Mouse (Mus musculus): ENCODE data around the gene Gatm. TPM values are rescaled to one million over a fixed set of nuclear protein-coding genes. Genes with fewer than 3 reads are reported as not detected.

The Gatm gene
- polyA plus RNA-seq, 1 experiment from 2014 or later = 26.1 TPM

GRCm38 (mm10) chr2:122572438-122572837 lies 38.7 kb downstream of the Gatm start:
- H3K27ac ChIP-seq (ENCODE audit: low read depth, low read length) = no peak overlapping the region
- H3K4me3 ChIP-seq (ENCODE audit: low read depth, low read length) = no peak overlapping the region
- no peak overlapping the region for H3K9ac ChIP-seq (ENCODE audit: low read length)
- no peaks in the 10 kb centered on the region for H3K4me1 ChIP-seq (ENCODE audit: control insufficient read depth, insufficient read depth, low read length)
- no peaks in the 10 kb centered on the region for H3K9me3 ChIP-seq (replicated peaks; ENCODE audit: control insufficient read depth, low read length)
- 79% methylated on average over 1 of the region's 1 CpGs for WGBS
- DNase-seq (ENCODE audit: low spot score) (no peak), ATAC-seq (no peak)
- H3K27me3 ChIP-seq (replicated peaks; ENCODE audit: control insufficient read depth, insufficient read depth, low read length) = no peaks in the 10 kb centered on the region
- no peak overlapping the region for H3K4me2 ChIP-seq (ENCODE audit: low read length)
- no peaks in the 10 kb centered on the region for H3K36me3 ChIP-seq (ENCODE audit: control insufficient read depth, insufficient read depth, low read length)

- no peaks in the 10 kb centered on the region for H3K9me3 ChIP-seq (replicated peaks; ENCODE audit: control insufficient read depth, low read length)
- no peaks in the 10 kb centered on the region for H3K4me1 ChIP-seq (ENCODE audit: control insufficient read depth, insufficient read depth, low read length)
- H3K4me3 ChIP-seq (ENCODE audit: low read depth, low read length) = no peak overlapping the region
- no peaks in the 10 kb centered on the region for H3K36me3 ChIP-seq (ENCODE audit: control insufficient read depth, insufficient read depth, low read length)
- H3K27me3 ChIP-seq (replicated peaks; ENCODE audit: control insufficient read depth, insufficient read depth, low read length) = no peaks in the 10 kb centered on the region
- ATAC-seq (no peak), DNase-seq (ENCODE audit: low spot score) (no peak)
- H3K9ac ChIP-seq (ENCODE audit: low read length) = no peak overlapping the region
- no peak overlapping the region for H3K4me2 ChIP-seq (ENCODE audit: low read length)
- H3K27ac ChIP-seq (ENCODE audit: low read depth, low read length) = no peak overlapping the region
- 79% methylated on average over 4 of the region's 4 CpGs for WGBS
These were observed 39.8 kb downstream of the Gatm start for GRCm38 (mm10) chr2:122571326-122571725.

- Histone ChIP-seq H3K4me2 (ENCODE audit: low read length) (no peak overlapping the region), H3K27ac (ENCODE audit: low read depth, low read length) (no peak overlapping the region), H3K4me1 (ENCODE audit: control insufficient read depth, insufficient read depth, low read length) (no peaks in the 10 kb centered on the region), H3K9ac (ENCODE audit: low read length) (no peak overlapping the region), H3K27me3 (replicated peaks; ENCODE audit: control insufficient read depth, insufficient read depth, low read length) (no peaks in the 10 kb centered on the region), H3K9me3 (replicated peaks; ENCODE audit: control insufficient read depth, low read length) (no peaks in the 10 kb centered on the region), H3K36me3 (ENCODE audit: control insufficient read depth, insufficient read depth, low read length) (no peaks in the 10 kb centered on the region), H3K4me3 (ENCODE audit: low read depth, low read length) (no peak overlapping the region)
- ATAC-seq (no peak), DNase-seq (ENCODE audit: low spot score) (no peak)
- WGBS = 84% methylated on average over 4 of the region's 4 CpGs
These were observed 40.7 kb downstream of the Gatm start for GRCm38 (mm10) chr2:122570430-122570829.

GRCm38 (mm10) chr2:122569439-122569838 lies 41.7 kb downstream of the Gatm start:
- no peak overlapping the region for H3K27ac ChIP-seq (ENCODE audit: low read depth, low read length)
- H3K9me3 ChIP-seq (replicated peaks; ENCODE audit: control insufficient read depth, low read length) = no peaks in the 10 kb centered on the region
- H3K36me3 ChIP-seq (ENCODE audit: control insufficient read depth, insufficient read depth, low read length) = no peaks in the 10 kb centered on the region
- H3K9ac ChIP-seq (ENCODE audit: low read length) = no peak overlapping the region
- no peaks in the 10 kb centered on the region for H3K4me1 ChIP-seq (ENCODE audit: control insufficient read depth, insufficient read depth, low read length)
- DNase-seq (ENCODE audit: low spot score) (peak; percentile 59), ATAC-seq (0 out of 2 replicates have a peak, but pooled peaks have one; percentile 57)
- no peaks in the 10 kb centered on the region for H3K27me3 ChIP-seq (replicated peaks; ENCODE audit: control insufficient read depth, insufficient read depth, low read length)
- 12% methylated on average over 3 of the region's 3 CpGs for WGBS
- no peak overlapping the region for H3K4me3 ChIP-seq (ENCODE audit: low read depth, low read length)
- no peak overlapping the region for H3K4me2 ChIP-seq (ENCODE audit: low read length)

- Histone ChIP-seq H3K9me3 (replicated peaks; ENCODE audit: control insufficient read depth, low read length) (no peaks in the 10 kb centered on the region), H3K4me2 (ENCODE audit: low read length) (no peak overlapping the region), H3K4me3 (ENCODE audit: low read depth, low read length) (no peak overlapping the region), H3K27me3 (replicated peaks; ENCODE audit: control insufficient read depth, insufficient read depth, low read length) (no peaks in the 10 kb centered on the region), H3K27ac (ENCODE audit: low read depth, low read length) (no peak overlapping the region), H3K4me1 (ENCODE audit: control insufficient read depth, insufficient read depth, low read length) (no peaks in the 10 kb centered on the region), H3K9ac (ENCODE audit: low read length) (no peak overlapping the region), H3K36me3 (ENCODE audit: control insufficient read depth, insufficient read depth, low read length) (no peaks in the 10 kb centered on the region)
- no peak for ATAC-seq
- no peak for DNase-seq (ENCODE audit: low spot score)
- 100% methylated on average over 1 of the region's 1 CpGs for WGBS
These were observed 48.9 kb downstream of the Gatm start for GRCm38 (mm10) chr2:122562251-122562650.

GRCm38 (mm10) chr2:122561221-122561620 lies 49.9 kb downstream of the Gatm start:
- Histone ChIP-seq H3K9me3 (replicated peaks; ENCODE audit: control insufficient read depth, low read length) (no peaks in the 10 kb centered on the region), H3K36me3 (ENCODE audit: control insufficient read depth, insufficient read depth, low read length) (no peaks in the 10 kb centered on the region), H3K27me3 (replicated peaks; ENCODE audit: control insufficient read depth, insufficient read depth, low read length) (no peaks in the 10 kb centered on the region), H3K27ac (ENCODE audit: low read depth, low read length) (no peak overlapping the region), H3K4me2 (ENCODE audit: low read length) (no peak overlapping the region), H3K4me1 (ENCODE audit: control insufficient read depth, insufficient read depth, low read length) (no peaks in the 10 kb centered on the region), H3K4me3 (ENCODE audit: low read depth, low read length) (no peak overlapping the region), H3K9ac (ENCODE audit: low read length) (no peak overlapping the region)
- WGBS = 95% methylated on average over 5 of the region's 5 CpGs
- ATAC-seq (no peak), DNase-seq (ENCODE audit: low spot score) (no peak)

- peak; percentile 66 for DNase-seq (ENCODE audit: low spot score)
- Histone ChIP-seq H3K4me3 (ENCODE audit: low read depth, low read length) (no peak overlapping the region), H3K9me3 (replicated peaks; ENCODE audit: control insufficient read depth, low read length) (no peaks in the 10 kb centered on the region), H3K27ac (ENCODE audit: low read depth, low read length) (no peak overlapping the region), H3K9ac (ENCODE audit: low read length) (no peak overlapping the region), H3K4me1 (ENCODE audit: control insufficient read depth, insufficient read depth, low read length) (no peaks in the 10 kb centered on the region), H3K27me3 (replicated peaks; ENCODE audit: control insufficient read depth, insufficient read depth, low read length) (no peaks in the 10 kb centered on the region), H3K36me3 (ENCODE audit: control insufficient read depth, insufficient read depth, low read length) (no peaks in the 10 kb centered on the region), H3K4me2 (ENCODE audit: low read length) (no peak overlapping the region)
- ATAC-seq = no peak
- 28% methylated on average over 2 of the region's 2 CpGs for WGBS
These were observed 52.8 kb downstream of the Gatm start for GRCm38 (mm10) chr2:122558317-122558716.

MicroRNAs encoded within 50 kb of the gene (microRNA counts, 519-probe panel; counts per million panel counts)
- microRNA mmu-miR-147 = not detected

Small RNA genes lying within 50 kb of the gene (microRNA-seq; reads per million reads assigned to microRNA genes)
- gene Mir147 = 3.6 reads per million, percentile 20 among the genes with 10 or more reads in this experiment

Other genes starting within 250 kb of the Gatm start
- 9.7 and 12.4 TPM in 2 replicates for gene Shf, start 242.1 kb downstream of the Gatm start, polyA plus RNA-seq (2014; fragmentation: Nextera tagmentation; extraction: Ambion mirVana)
- gene Slc28a2, start 184.8 kb downstream of the Gatm start, polyA plus RNA-seq (2014; fragmentation: Nextera tagmentation; extraction: Ambion mirVana) = not detected in 2 replicates
- gene Gm14085, start 126.4 kb downstream of the Gatm start, polyA plus RNA-seq (2014; fragmentation: Nextera tagmentation; extraction: Ambion mirVana) = not detected in 2 replicates
- gene AA467197, start 25.7 kb upstream of the Gatm start, polyA plus RNA-seq (2014; fragmentation: Nextera tagmentation; extraction: Ambion mirVana) = 0.36 TPM in 1 of 2 replicates, not detected in the other
- 9.8 and 10.0 TPM in 2 replicates for gene Slc30a4, start 91.4 kb upstream of the Gatm start, polyA plus RNA-seq (2014; fragmentation: Nextera tagmentation; extraction: Ambion mirVana)
- 76.0 and 79.2 TPM in 2 replicates for gene Bloc1s6, start 127.2 kb upstream of the Gatm start, polyA plus RNA-seq (2014; fragmentation: Nextera tagmentation; extraction: Ambion mirVana)
- 2.8 and 3.6 TPM in 2 replicates for gene Sqor, start 153.9 kb upstream of the Gatm start, polyA plus RNA-seq (2014; fragmentation: Nextera tagmentation; extraction: Ambion mirVana)